Mouse (Mus musculus): ENCODE measurements around the gene Ints7.

DNA sequence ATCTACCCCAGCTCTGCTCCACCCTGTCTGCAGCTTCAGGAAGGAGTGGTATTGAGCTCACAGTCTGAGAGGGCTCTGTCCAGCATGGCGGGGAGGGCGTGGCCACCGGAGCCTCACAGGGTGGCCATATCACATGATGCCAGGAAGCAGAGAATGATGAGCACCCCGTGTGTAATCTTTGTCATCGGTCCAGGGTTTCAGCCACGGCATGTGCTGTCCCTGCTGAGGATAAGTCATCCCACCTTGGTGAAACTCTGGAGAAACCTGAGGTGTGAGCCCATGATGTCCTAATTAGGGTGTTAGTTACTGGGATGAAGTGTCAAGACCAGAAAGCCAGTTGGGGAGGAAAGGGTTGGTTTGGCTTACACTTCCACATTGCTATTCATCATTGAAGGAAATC, 33.6 kb downstream of the Ints7 start:
- TF ChIP-seq CTCF (IDR thresholded peaks at IDR 0.05; ENCODE audit: insufficient read depth, low read depth, low read length): no peak
- no peak for TF ChIP-seq POLR2A (IDR thresholded peaks at IDR 0.05; ENCODE audit: insufficient read depth, low read depth, low read length)

Data from olfactory bulb, adult 2 months (tissue).